Mouse (Mus musculus): ENCODE results near the gene Ubr3. TPM values are rescaled to one million over a fixed set of nuclear protein-coding genes. Genes with fewer than 3 reads are reported as not detected.
"Not testable (repeated sequence)": the region's sequence is repeated elsewhere in the genome, so short reads cannot be mapped to it uniquely, and the experiment has no call there.

Ubr3 gene
- polyA plus RNA-seq, 1 experiment from 2014 or later, result 18.1 TPM

DNA sequence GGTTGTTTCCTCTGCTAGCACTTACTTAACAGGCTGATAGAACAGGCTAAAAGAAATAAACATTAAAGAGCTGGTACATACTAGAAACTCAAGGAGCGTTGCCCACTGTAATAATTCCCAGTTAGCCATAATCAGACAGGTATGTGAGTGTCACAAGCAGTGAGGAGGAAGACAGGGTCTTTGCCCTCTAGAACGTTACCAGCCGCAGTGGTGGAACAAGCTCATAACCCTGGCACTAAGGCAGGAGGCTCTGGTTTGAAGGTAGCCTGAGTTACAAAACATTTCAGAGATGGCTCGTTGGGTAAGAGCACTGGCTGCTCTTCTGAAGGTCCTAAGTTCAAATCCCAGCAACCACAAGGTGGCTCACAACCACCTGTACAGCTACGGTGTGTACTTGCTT, 3.2 kb upstream of the Ubr3 start:
- WGBS, result 81% methylated on average over 5 of the region's 5 CpGs
- no peak overlapping the region for H3K4me2 ChIP-seq (ENCODE audit: low read depth, low read length)
- H3K9ac ChIP-seq (replicated peaks; ENCODE audit: low read length), result no peak overlapping the region
- H3K27me3 ChIP-seq (ENCODE audit: control insufficient read depth, insufficient read depth, low read length), result no peaks in the 10 kb centered on the region
- ATAC-seq (replicated peaks; ENCODE audit: insufficient number of reproducible peaks, low FRiP score, low TSS enrichment, low read depth) (no peak), DNase-seq (ENCODE audit: low spot score) (no peak)
- no peak overlapping the region for H3K4me3 ChIP-seq (ENCODE audit: low read depth, low read length)
- H3K36me3 ChIP-seq (replicated peaks; ENCODE audit: control insufficient read depth, insufficient read depth, low read depth, low read length), result no peaks in the 10 kb centered on the region
- no peaks in the 10 kb centered on the region for H3K4me1 ChIP-seq (ENCODE audit: control insufficient read depth, insufficient read depth, low read length)
- no peak overlapping the region for H3K27ac ChIP-seq (replicated peaks; ENCODE audit: low read depth, low read length)
- H3K9me3 ChIP-seq (replicated peaks; ENCODE audit: control insufficient read depth, low read length), result no peaks in the 10 kb centered on the region

DNA sequence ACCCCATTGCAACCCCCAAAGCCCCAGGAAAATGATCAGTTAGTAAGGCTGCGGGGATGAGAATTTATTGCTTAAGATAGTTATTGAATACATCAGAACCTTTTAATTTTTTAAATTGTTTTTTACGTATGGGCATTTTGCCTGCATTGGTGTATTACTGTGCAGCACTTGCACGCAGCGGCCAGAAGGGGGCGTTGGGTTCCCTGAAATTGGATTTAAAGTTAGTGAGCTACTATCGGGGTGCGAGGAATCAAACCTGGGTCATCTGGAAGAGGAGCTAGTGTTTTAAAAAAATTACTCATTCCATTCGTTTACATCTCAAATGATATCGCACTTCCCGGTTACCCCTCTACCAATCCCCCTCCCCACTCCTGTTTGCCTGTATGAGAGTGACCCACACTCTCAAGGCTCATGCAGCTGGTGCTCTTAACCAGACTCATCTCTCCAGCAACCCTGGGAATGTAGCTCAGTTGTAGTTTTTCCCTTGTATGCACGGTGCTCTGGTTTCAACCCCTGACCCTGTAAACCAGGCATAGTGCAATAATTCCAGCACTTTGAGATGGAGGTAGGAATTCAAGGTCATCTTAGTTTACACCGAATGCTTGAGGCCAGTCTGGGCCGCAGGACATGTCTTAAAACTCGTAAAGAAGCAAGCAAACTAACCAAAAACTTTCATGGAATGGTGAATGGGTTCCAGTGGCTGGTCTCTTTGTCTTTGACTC, 1.4 kb upstream of the Ubr3 start:
- 57% methylated on average over 14 of the region's 14 CpGs for WGBS
- no peak for ATAC-seq (replicated peaks; ENCODE audit: insufficient number of reproducible peaks, low FRiP score, low TSS enrichment, low read depth)
- DNase-seq (ENCODE audit: low spot score), result no peak

DNA sequence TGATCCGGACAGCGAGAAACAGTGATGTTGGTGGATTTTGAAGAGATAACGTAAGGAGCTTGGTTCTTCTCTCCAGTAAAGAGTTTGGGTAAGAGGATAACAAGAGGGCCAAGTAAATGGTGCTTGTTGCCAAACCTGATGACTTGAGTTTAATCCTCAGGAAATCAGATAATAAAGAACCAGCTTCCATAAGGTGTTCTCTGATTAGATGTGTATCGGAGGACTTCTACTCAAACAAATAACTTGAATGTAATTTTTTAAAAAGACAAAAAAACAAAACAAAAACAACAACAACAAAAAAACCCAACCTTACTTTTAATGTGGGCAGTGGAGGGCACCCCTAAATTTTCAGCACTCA, 843 bp upstream of the Ubr3 start:
- no peak overlapping the region for H3K9ac ChIP-seq (replicated peaks; ENCODE audit: low read length)
- ATAC-seq (replicated peaks; ENCODE audit: insufficient number of reproducible peaks, low FRiP score, low TSS enrichment, low read depth) (no peak), DNase-seq (ENCODE audit: low spot score) (no peak)
- no peak overlapping the region for H3K27ac ChIP-seq (replicated peaks; ENCODE audit: low read depth, low read length)
- 90% methylated on average over 4 of the region's 4 CpGs for WGBS
- H3K4me2 ChIP-seq (ENCODE audit: low read depth, low read length), result no peak overlapping the region
- H3K4me3 ChIP-seq (ENCODE audit: low read depth, low read length), result no peak overlapping the region
- H3K27me3 ChIP-seq (ENCODE audit: control insufficient read depth, insufficient read depth, low read length), result no peaks in the 10 kb centered on the region
- H3K9me3 ChIP-seq (replicated peaks; ENCODE audit: control insufficient read depth, low read length), result no peaks in the 10 kb centered on the region
- no peaks in the 10 kb centered on the region for H3K4me1 ChIP-seq (ENCODE audit: control insufficient read depth, insufficient read depth, low read length)
- H3K36me3 ChIP-seq (replicated peaks; ENCODE audit: control insufficient read depth, insufficient read depth, low read depth, low read length), result no peaks in the 10 kb centered on the region

More for the DNA sequence above, 1.4 kb upstream of the Ubr3 start:
- H3K9ac ChIP-seq (replicated peaks; ENCODE audit: low read length), result no peak overlapping the region
- H3K27me3 ChIP-seq (ENCODE audit: control insufficient read depth, insufficient read depth, low read length), result no peaks in the 10 kb centered on the region
- no peak overlapping the region for H3K4me2 ChIP-seq (ENCODE audit: low read depth, low read length)
- H3K36me3 ChIP-seq (replicated peaks; ENCODE audit: control insufficient read depth, insufficient read depth, low read depth, low read length), result no peaks in the 10 kb centered on the region
- no peak overlapping the region for H3K4me3 ChIP-seq (ENCODE audit: low read depth, low read length)
- H3K27ac ChIP-seq (replicated peaks; ENCODE audit: low read depth, low read length), result no peak overlapping the region
- H3K4me1 ChIP-seq (ENCODE audit: control insufficient read depth, insufficient read depth, low read length), result no peaks in the 10 kb centered on the region
- no peaks in the 10 kb centered on the region for H3K9me3 ChIP-seq (replicated peaks; ENCODE audit: control insufficient read depth, low read length)

DNA sequence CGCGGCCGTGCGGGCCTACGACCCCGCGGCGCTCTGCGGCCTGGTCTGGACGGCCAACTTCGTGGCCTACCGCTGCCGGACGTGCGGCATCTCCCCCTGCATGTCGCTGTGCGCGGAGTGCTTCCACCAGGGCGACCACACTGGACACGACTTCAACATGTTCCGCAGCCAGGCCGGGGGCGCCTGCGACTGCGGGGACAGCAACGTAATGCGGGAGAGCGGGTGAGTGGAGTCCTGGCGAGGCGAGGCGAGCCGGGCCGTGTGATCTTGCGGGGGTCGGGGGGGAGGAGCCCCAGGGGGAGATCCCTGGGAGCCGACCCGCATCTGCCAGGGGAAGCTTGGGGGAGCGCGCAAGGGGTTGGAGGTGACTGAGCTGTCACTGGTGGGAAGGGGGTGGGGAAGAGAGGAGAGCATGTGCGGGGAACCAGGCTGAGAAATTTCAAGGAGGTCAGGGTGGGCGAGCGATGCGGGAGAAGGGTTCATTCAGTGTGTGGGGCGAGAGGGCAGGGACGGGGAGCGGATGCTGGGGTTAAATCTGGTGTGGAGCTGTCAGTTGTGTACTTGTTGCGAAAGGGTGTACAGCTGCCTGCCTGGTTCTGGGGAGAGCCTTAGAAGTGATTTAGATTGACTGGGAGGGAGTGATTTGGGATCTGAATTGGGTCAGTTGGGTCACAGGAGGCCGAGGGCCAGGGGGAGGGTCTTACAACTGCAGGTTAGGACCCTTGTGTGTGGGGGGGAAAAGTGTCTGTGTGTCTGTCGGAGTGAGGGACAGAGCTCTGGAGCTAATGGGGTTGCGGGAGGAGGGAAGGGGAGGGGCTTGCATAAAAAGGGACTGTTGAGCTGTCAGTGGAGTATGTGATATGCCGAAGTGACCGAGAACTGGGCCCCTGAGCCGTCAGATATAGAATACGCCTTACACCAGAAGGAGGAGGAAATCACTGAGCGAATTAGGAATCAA, 851 bp downstream of the Ubr3 start:
- Histone ChIP-seq H3K27me3 (ENCODE audit: control insufficient read depth, insufficient read depth, low read length) (no peaks in the 10 kb centered on the region), H3K9ac (replicated peaks; ENCODE audit: low read length) (peak overlapping the region; percentile 91), H3K4me1 (ENCODE audit: control insufficient read depth, insufficient read depth, low read length) (no peaks in the 10 kb centered on the region), H3K4me3 (ENCODE audit: low read depth, low read length) (peak overlapping the region; percentile 89), H3K9me3 (replicated peaks; ENCODE audit: control insufficient read depth, low read length) (no peaks in the 10 kb centered on the region), H3K36me3 (replicated peaks; ENCODE audit: control insufficient read depth, insufficient read depth, low read depth, low read length) (no peaks in the 10 kb centered on the region), H3K4me2 (ENCODE audit: low read depth, low read length) (peak overlapping the region; percentile 92), H3K27ac (replicated peaks; ENCODE audit: low read depth, low read length) (peak overlapping the region; percentile 89)
- DNase-seq (ENCODE audit: low spot score) (peak; percentile 43), ATAC-seq (replicated peaks; ENCODE audit: insufficient number of reproducible peaks, low FRiP score, low TSS enrichment, low read depth) (peak; percentile 70)
- under 1% methylated on average over 55 of the region's 55 CpGs for WGBS

DNA sequence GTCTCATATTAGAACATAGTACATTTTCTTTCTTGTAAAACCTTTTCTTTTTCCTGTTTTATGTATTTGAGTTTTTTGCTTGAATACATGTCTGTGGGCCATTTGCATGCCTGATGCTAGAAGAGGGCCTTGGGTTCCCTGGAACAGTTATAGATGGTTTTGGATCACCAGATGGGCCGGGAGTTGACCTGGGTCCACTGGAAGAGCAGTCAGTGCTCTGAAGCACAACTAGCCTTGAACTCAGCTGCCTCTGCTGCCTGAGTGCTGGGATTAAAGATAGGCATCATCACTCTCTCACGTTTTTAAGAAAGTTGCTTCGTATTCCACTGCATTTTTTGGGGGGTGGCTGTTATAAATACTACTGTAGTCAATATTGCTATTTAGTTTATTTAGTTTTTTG, 6.5 kb downstream of the Ubr3 start:
- H3K4me3 ChIP-seq (ENCODE audit: low read depth, low read length), result no peak overlapping the region
- ATAC-seq (replicated peaks; ENCODE audit: insufficient number of reproducible peaks, low FRiP score, low TSS enrichment, low read depth) (no peak), DNase-seq (ENCODE audit: low spot score) (no peak)
- no peaks in the 10 kb centered on the region for H3K27me3 ChIP-seq (ENCODE audit: control insufficient read depth, insufficient read depth, low read length)
- H3K9me3 ChIP-seq (replicated peaks; ENCODE audit: control insufficient read depth, low read length), result no peaks in the 10 kb centered on the region
- H3K9ac ChIP-seq (replicated peaks; ENCODE audit: low read length), result no peak overlapping the region
- no peak overlapping the region for H3K4me2 ChIP-seq (ENCODE audit: low read depth, low read length)
- H3K36me3 ChIP-seq (replicated peaks; ENCODE audit: control insufficient read depth, insufficient read depth, low read depth, low read length), result no peaks in the 10 kb centered on the region
- H3K4me1 ChIP-seq (ENCODE audit: control insufficient read depth, insufficient read depth, low read length), result no peaks in the 10 kb centered on the region
- WGBS, result 87% methylated on average over 3 of the region's 3 CpGs
- no peak overlapping the region for H3K27ac ChIP-seq (replicated peaks; ENCODE audit: low read depth, low read length)

DNA sequence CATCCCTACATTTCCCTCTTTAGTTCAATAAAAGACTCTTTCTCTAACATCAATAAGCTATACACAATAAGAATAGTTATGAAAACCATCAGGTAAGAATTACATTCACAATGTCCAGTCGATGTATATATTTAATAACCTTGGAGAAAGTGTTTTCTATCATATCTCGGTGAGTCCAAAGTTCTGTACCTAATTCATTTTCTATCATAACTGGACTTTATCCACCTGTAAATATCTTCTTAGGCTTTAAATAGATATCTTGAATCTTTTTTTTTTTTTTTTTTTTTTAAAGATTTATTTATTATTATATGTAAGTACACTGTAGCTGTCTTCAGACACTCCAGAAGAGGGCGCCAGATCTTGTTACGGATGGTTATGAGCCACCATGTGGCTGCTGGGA, 10.3 kb downstream of the Ubr3 start:
- DNase-seq (ENCODE audit: low spot score), result not testable (repeated sequence)
- 75% methylated on average over 4 of the region's 4 CpGs for WGBS

DNA sequence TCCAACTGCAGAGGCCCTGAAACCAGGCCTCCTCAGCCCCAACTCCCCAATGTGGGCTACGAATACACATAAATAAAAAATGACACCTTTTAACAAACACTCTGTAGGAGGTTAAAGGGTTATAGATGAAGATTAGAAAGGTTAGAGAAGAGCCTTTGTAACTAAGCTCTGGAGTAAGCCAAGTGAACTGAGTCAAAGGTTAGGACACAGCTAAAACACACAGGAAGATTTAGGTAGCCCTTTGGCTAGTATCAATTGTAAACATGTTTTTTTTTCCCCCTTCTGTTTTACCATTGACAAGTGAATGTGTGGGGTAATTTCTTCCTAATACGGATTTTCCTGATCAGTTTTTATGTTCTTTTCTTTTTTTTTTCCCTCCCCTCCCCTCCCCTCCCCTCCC, 15.8 kb downstream of the Ubr3 start:
- ATAC-seq (replicated peaks; ENCODE audit: insufficient number of reproducible peaks, low FRiP score, low TSS enrichment, low read depth), result no peak
- Histone ChIP-seq H3K27me3 (ENCODE audit: control insufficient read depth, insufficient read depth, low read length) (no peaks in the 10 kb centered on the region), H3K9ac (replicated peaks; ENCODE audit: low read length) (no peak overlapping the region), H3K9me3 (replicated peaks; ENCODE audit: control insufficient read depth, low read length) (no peaks in the 10 kb centered on the region), H3K36me3 (replicated peaks; ENCODE audit: control insufficient read depth, insufficient read depth, low read depth, low read length) (no peaks in the 10 kb centered on the region), H3K27ac (replicated peaks; ENCODE audit: low read depth, low read length) (no peak overlapping the region), H3K4me2 (ENCODE audit: low read depth, low read length) (no peak overlapping the region), H3K4me3 (ENCODE audit: low read depth, low read length) (no peak overlapping the region), H3K4me1 (ENCODE audit: control insufficient read depth, insufficient read depth, low read length) (no peaks in the 10 kb centered on the region)
- WGBS, result 59% methylated on average over 2 of the region's 2 CpGs
- DNase-seq (ENCODE audit: low spot score), result no peak

More for the DNA sequence above, 10.3 kb downstream of the Ubr3 start:
- not testable (repeated sequence) for H3K4me2 ChIP-seq (ENCODE audit: low read depth, low read length); H3K27ac ChIP-seq (replicated peaks; ENCODE audit: low read depth, low read length); H3K4me1 ChIP-seq (ENCODE audit: control insufficient read depth, insufficient read depth, low read length); ATAC-seq (replicated peaks; ENCODE audit: insufficient number of reproducible peaks, low FRiP score, low TSS enrichment, low read depth); H3K36me3 ChIP-seq (replicated peaks; ENCODE audit: control insufficient read depth, insufficient read depth, low read depth, low read length); H3K4me3 ChIP-seq (ENCODE audit: low read depth, low read length); H3K9me3 ChIP-seq (replicated peaks; ENCODE audit: control insufficient read depth, low read length); H3K9ac ChIP-seq (replicated peaks; ENCODE audit: low read length); H3K27me3 ChIP-seq (ENCODE audit: control insufficient read depth, insufficient read depth, low read length)

DNA sequence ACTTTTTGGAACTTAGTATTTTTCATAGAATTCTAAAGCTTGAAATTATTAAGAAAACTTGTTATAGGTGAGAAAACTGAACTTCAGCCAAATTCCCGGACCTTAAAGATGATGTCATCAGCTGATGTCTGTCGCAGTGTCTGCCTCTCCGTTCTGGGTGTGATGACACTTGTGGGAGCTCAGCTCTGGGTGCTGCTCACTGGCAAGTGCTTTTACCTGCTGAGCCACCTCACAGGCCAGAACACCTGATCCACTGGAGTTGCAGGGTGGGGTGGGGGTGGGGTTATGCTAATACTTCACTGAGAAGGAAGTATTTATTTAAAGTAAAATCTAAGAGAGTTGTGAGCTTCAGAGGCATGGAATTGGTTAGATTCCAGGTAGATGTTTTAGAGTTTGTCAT, 20.3 kb downstream of the Ubr3 start:
- no peak overlapping the region for H3K9ac ChIP-seq (replicated peaks; ENCODE audit: low read length)
- H3K4me3 ChIP-seq (ENCODE audit: low read depth, low read length), result no peak overlapping the region
- no peak for ATAC-seq (replicated peaks; ENCODE audit: insufficient number of reproducible peaks, low FRiP score, low TSS enrichment, low read depth)
- H3K4me1 ChIP-seq (ENCODE audit: control insufficient read depth, insufficient read depth, low read length), result no peaks in the 10 kb centered on the region
- no peaks in the 10 kb centered on the region for H3K9me3 ChIP-seq (replicated peaks; ENCODE audit: control insufficient read depth, low read length)
- no peak overlapping the region for H3K4me2 ChIP-seq (ENCODE audit: low read depth, low read length)
- DNase-seq (ENCODE audit: low spot score), result no peak
- no peak overlapping the region for H3K27ac ChIP-seq (replicated peaks; ENCODE audit: low read depth, low read length)
- no peaks in the 10 kb centered on the region for H3K27me3 ChIP-seq (ENCODE audit: control insufficient read depth, insufficient read depth, low read length)
- 89% methylated on average over 3 of the region's 3 CpGs for WGBS
- peaks cover 2% of the 10 kb centered on the region for H3K36me3 ChIP-seq (replicated peaks; ENCODE audit: control insufficient read depth, insufficient read depth, low read depth, low read length)
